Mouse (Mus musculus) layer of hippocampus, adult 11-12 months (tissue): ENCODE results near the gene Cmtm2a.
"Not testable (repeated sequence)": the region's sequence is repeated elsewhere in the genome, so short reads cannot be mapped to it uniquely, and the experiment has no call there.

ENCODE experiments used
- DNase-seq: peaks from one replicate; pipeline ENCODE4 v3.0.0; 2022; ENCODE audit warnings: low spot score

Gene Cmtm2a

GRCm38 (mm10) chr8:104294396-104294795 lies 1.4 kb upstream of the Cmtm2a start:
- no peak for DNase-seq

GRCm38 (mm10) chr8:104268937-104269440 lies 24.0 kb downstream of the Cmtm2a start:
- DNase-seq = no peak

GRCm38 (mm10) chr8:104268368-104268767 lies 24.6 kb downstream of the Cmtm2a start:
- DNase-seq = no peak

GRCm38 (mm10) chr8:104264271-104264935 lies 28.6 kb downstream of the Cmtm2a start:
- DNase-seq = not testable (repeated sequence)

- DNase-seq = not testable (repeated sequence)
These were observed 31.2 kb downstream of the Cmtm2a start for GRCm38 (mm10) chr8:104261802-104262201.

GRCm38 (mm10) chr8:104253016-104253415 lies 40.0 kb downstream of the Cmtm2a start:
- no peak for DNase-seq

GRCm38 (mm10) chr8:104251461-104251860 lies 41.5 kb downstream of the Cmtm2a start:
- no peak for DNase-seq

- DNase-seq = peak; percentile 81
These were observed 42.3 kb downstream of the Cmtm2a start, which contains the start of gene Cklf for GRCm38 (mm10) chr8:104250439-104251367. Gene Cklf, plus strand, starts transcription at chr8:104250861.

- DNase-seq = no peak
These were observed 43.5 kb downstream of the Cmtm2a start for GRCm38 (mm10) chr8:104249442-104249996.

GRCm38 (mm10) chr8:104248276-104248675 lies 44.7 kb downstream of the Cmtm2a start, which contains the start of gene Tk2:
Gene Tk2, minus strand, starts transcription at chr8:104248558.
- peak; percentile 76 for DNase-seq

GRCm38 (mm10) chr8:104247908-104248275 lies 45.1 kb downstream of the Cmtm2a start:
- no peak for DNase-seq

- DNase-seq = no peak
These were observed 45.7 kb downstream of the Cmtm2a start for GRCm38 (mm10) chr8:104247054-104247907.

- no peak for DNase-seq
These were observed 46.4 kb downstream of the Cmtm2a start for GRCm38 (mm10) chr8:104246621-104247020.

GRCm38 (mm10) chr8:104242038-104242644 lies 50.8 kb downstream of the Cmtm2a start:
- DNase-seq = no peak

- DNase-seq = no peak
These were observed 53.5 kb downstream of the Cmtm2a start for GRCm38 (mm10) chr8:104239418-104239861.

GRCm38 (mm10) chr8:104234573-104234972 lies 58.4 kb downstream of the Cmtm2a start:
- DNase-seq = no peak

- no peak for DNase-seq
These were observed 60.1 kb downstream of the Cmtm2a start for GRCm38 (mm10) chr8:104232919-104233318.

GRCm38 (mm10) chr8:104232039-104232438 lies 60.9 kb downstream of the Cmtm2a start:
- DNase-seq = no peak
